Mouse (Mus musculus): ENCODE results near the gene Npsr1. TPM values are rescaled to one million over a fixed set of nuclear protein-coding genes. Genes with fewer than 3 reads are reported as not detected.
A peak's percentile ranks its signal among the peaks of the same experiment; 100 is the strongest.

Npsr1 gene
- polyA plus RNA-seq, 1 experiment from 2014 or later = 0.55 TPM

DNA sequence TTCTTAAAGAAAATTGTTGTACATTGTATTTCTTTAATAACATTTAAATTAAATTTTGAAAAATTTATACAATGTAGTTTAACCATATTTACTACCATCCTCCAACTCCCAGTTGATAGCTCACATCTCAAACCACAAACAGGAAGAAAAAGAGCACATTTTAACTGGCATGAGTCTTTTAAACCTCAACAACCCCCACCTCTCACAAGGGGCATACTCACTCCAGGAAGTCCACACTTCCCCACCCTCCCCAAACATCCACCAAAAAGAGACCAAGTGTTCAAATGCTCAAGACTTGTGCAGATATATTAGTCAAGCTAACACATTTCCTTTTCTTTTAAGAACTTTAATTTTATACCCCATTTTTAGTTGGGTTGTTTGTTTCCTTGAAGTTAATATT is 38.6 kb downstream of the Npsr1 start:
- Histone ChIP-seq H3K4me1 (ENCODE audit: control insufficient read depth, insufficient read depth, low read length) (no peaks in the 10 kb centered on the region), H3K36me3 (ENCODE audit: control insufficient read depth, insufficient read depth, low read length) (no peaks in the 10 kb centered on the region), H3K27me3 (replicated peaks; ENCODE audit: control insufficient read depth, insufficient read depth, low read length) (no peaks in the 10 kb centered on the region), H3K4me3 (ENCODE audit: low read depth, low read length) (no peak overlapping the region), H3K27ac (ENCODE audit: low read depth, low read length) (no peak overlapping the region), H3K9me3 (replicated peaks; ENCODE audit: control insufficient read depth, low read length) (no peaks in the 10 kb centered on the region), H3K4me2 (ENCODE audit: low read length) (no peak overlapping the region), H3K9ac (ENCODE audit: low read length) (no peak overlapping the region)
- DNase-seq (ENCODE audit: low spot score) (no peak), ATAC-seq (no peak)

DNA sequence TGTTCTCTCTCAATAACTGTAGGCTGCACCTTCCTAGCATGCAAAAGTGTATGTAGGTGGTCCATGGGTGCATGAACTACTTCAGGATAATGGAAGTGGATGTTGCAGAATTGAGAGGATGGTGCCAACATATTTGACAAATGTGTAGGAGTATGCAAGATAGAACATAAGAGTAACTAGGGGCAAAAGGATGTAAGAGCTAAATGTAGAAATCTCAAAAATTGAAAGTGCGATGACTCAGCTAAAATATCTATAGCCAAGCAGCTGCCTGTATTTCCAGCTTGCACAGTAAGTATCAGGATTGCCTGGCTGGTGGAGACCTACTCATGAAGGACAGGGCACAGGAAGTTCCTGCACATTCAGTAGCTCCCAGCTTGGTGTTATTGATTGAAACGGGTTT is 46.5 kb downstream of the Npsr1 start:
- no peak overlapping the region for H3K4me3 ChIP-seq (ENCODE audit: low read depth, low read length)
- no peak overlapping the region for H3K4me2 ChIP-seq (ENCODE audit: low read length)
- no peak overlapping the region for H3K27ac ChIP-seq (ENCODE audit: low read depth, low read length)
- no peak overlapping the region for H3K9ac ChIP-seq (ENCODE audit: low read length)
- no peaks in the 10 kb centered on the region for H3K36me3 ChIP-seq (ENCODE audit: control insufficient read depth, insufficient read depth, low read length)
- 95% methylated on average over 2 of the region's 2 CpGs for WGBS
- no peak for ATAC-seq
- no peaks in the 10 kb centered on the region for H3K27me3 ChIP-seq (replicated peaks; ENCODE audit: control insufficient read depth, insufficient read depth, low read length)
- no peak for DNase-seq (ENCODE audit: low spot score)
- no peaks in the 10 kb centered on the region for H3K9me3 ChIP-seq (replicated peaks; ENCODE audit: control insufficient read depth, low read length)
- H3K4me1 ChIP-seq (ENCODE audit: control insufficient read depth, insufficient read depth, low read length) = no peaks in the 10 kb centered on the region

DNA sequence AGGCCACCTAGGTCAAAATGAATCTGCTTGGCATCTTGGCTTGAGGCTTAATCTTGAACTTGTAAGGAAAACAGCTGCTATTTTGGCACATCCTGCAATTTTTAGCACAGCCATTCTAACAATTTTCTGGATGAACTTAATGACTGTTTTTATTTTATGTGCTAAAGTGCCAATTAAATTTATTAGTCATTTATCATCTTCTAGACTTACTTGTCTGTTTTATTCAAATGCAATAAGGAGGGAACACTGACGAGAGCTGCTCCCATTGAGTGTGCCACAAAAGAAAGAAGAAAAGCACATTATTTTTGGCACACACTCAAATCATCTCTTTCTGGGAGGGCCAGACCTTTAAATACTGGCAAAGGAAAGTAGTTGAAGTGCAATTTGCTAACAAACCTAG is 59.4 kb downstream of the Npsr1 start:
- H3K4me1 ChIP-seq (ENCODE audit: control insufficient read depth, insufficient read depth, low read length) = no peaks in the 10 kb centered on the region
- H3K9me3 ChIP-seq (replicated peaks; ENCODE audit: control insufficient read depth, low read length) = no peaks in the 10 kb centered on the region
- H3K4me2 ChIP-seq (ENCODE audit: low read length) = no peak overlapping the region
- H3K4me3 ChIP-seq (ENCODE audit: low read depth, low read length) = no peak overlapping the region
- H3K36me3 ChIP-seq (ENCODE audit: control insufficient read depth, insufficient read depth, low read length) = no peaks in the 10 kb centered on the region
- no peaks in the 10 kb centered on the region for H3K27me3 ChIP-seq (replicated peaks; ENCODE audit: control insufficient read depth, insufficient read depth, low read length)
- no peak overlapping the region for H3K9ac ChIP-seq (ENCODE audit: low read length)
- peak; percentile 66 for DNase-seq (ENCODE audit: low spot score)
- ATAC-seq = peak; percentile 26; the same call in 1 of the 2 replicates
- 27% methylated on average over 1 of the region's 1 CpGs for WGBS
- no peak overlapping the region for H3K27ac ChIP-seq (ENCODE audit: low read depth, low read length)

DNA sequence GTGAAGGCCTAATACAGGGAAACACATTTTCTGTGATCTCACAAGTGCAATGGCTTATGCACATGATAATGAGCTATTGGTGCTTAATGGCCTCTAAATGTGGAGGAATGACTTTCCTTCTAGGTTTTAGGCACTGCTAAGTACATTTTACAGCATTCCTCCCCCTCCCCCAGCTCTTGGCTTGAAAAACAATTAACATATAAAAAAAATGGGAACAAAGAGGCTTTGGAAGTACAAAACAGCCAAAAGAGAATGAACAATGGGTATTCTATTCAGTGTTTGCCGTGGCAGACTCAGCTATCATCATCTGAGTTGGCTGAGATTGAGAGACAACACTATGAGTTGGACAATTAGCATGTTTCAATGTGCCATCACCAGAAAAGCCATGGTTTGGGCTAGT is 62.6 kb downstream of the Npsr1 start:
- ATAC-seq (no peak), DNase-seq (ENCODE audit: low spot score) (no peak)
- Histone ChIP-seq H3K27me3 (replicated peaks; ENCODE audit: control insufficient read depth, insufficient read depth, low read length) (no peaks in the 10 kb centered on the region), H3K9me3 (replicated peaks; ENCODE audit: control insufficient read depth, low read length) (no peaks in the 10 kb centered on the region), H3K36me3 (ENCODE audit: control insufficient read depth, insufficient read depth, low read length) (no peaks in the 10 kb centered on the region), H3K4me1 (ENCODE audit: control insufficient read depth, insufficient read depth, low read length) (no peaks in the 10 kb centered on the region), H3K9ac (ENCODE audit: low read length) (no peak overlapping the region), H3K27ac (ENCODE audit: low read depth, low read length) (no peak overlapping the region), H3K4me2 (ENCODE audit: low read length) (no peak overlapping the region), H3K4me3 (ENCODE audit: low read depth, low read length) (no peak overlapping the region)
- WGBS = 3% methylated on average over 1 of the region's 1 CpGs

DNA sequence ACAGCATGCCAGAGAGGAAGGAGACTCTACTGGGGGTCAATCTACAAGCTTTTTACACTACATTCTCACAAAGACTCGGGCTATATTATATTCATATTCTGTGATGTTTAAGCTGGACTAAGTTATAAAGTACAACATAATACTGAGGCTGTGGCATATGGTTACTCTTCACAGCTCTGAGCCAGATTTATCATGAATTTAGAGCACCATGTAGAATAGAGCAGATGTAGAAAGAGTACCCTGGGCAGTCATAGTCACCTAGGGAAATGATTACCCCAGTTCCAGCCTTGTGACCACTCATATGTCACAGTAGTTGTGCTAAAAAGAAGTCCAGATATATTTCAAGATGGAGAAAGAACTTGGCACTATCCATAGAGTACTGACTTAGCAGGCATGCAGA is 70.7 kb downstream of the Npsr1 start:
- no peak overlapping the region for H3K4me3 ChIP-seq (ENCODE audit: low read depth, low read length)
- 74% methylated on average over 1 of the region's 1 CpGs for WGBS
- no peaks in the 10 kb centered on the region for H3K36me3 ChIP-seq (ENCODE audit: control insufficient read depth, insufficient read depth, low read length)
- no peak overlapping the region for H3K4me2 ChIP-seq (ENCODE audit: low read length)
- H3K9ac ChIP-seq (ENCODE audit: low read length) = no peak overlapping the region
- H3K9me3 ChIP-seq (replicated peaks; ENCODE audit: control insufficient read depth, low read length) = no peaks in the 10 kb centered on the region
- no peak overlapping the region for H3K27ac ChIP-seq (ENCODE audit: low read depth, low read length)
- H3K27me3 ChIP-seq (replicated peaks; ENCODE audit: control insufficient read depth, insufficient read depth, low read length) = no peaks in the 10 kb centered on the region
- no peaks in the 10 kb centered on the region for H3K4me1 ChIP-seq (ENCODE audit: control insufficient read depth, insufficient read depth, low read length)
- ATAC-seq (no peak), DNase-seq (ENCODE audit: low spot score) (no peak)

DNA sequence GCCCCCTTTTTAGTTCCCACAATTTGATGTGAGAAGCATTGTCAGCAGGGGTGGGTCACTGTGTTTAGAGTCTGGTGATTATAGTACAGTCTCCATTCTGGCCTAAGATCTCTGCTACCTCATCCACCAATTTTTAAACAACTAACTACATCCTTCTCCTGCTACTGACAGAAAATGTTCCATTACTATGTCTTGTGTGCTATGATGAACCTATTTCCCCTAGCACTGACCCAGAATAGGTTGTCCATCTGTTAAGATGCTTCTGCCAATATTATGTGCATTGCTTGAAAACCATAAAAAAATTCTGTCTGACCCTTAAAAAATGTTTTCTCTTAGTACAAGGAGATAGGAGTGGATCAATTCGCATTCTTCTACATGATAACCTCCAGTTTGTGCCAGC is 72.9 kb downstream of the Npsr1 start:
- no peak overlapping the region for H3K4me2 ChIP-seq (ENCODE audit: low read length)
- 95% methylated on average over 1 of the region's 1 CpGs for WGBS

DNA sequence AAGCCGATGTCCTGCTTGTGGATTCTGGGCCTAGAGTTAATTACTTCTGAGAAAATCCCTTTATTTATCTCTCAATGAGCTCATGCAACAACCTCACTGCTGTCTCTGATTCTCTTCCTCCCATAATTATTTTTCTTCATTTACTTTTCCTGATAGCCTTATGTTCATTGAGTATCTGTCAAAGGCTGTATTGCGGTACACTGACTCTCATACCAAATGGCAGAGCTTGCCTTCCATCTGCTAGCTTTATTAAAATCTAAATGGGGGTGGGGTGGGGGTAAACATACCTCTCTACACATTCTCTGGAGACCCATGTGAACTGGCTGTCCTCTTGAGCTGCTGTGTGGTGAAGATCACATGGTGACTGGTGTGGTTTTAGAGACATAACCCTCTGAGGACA is 80.9 kb downstream of the Npsr1 start:
- no peaks in the 10 kb centered on the region for H3K4me1 ChIP-seq (ENCODE audit: control insufficient read depth, insufficient read depth, low read length)
- DNase-seq (ENCODE audit: low spot score) = peak; percentile 64
- H3K4me3 ChIP-seq (ENCODE audit: low read depth, low read length) = no peak overlapping the region
- 0 out of 2 replicates have a peak overlapping the region, but pooled peaks have one; percentile 15 for H3K27ac ChIP-seq (ENCODE audit: low read depth, low read length)
- no peaks in the 10 kb centered on the region for H3K27me3 ChIP-seq (replicated peaks; ENCODE audit: control insufficient read depth, insufficient read depth, low read length)
- H3K36me3 ChIP-seq (ENCODE audit: control insufficient read depth, insufficient read depth, low read length) = no peaks in the 10 kb centered on the region
- no peak overlapping the region for H3K4me2 ChIP-seq (ENCODE audit: low read length)
- no peaks in the 10 kb centered on the region for H3K9me3 ChIP-seq (replicated peaks; ENCODE audit: control insufficient read depth, low read length)
- peak; percentile 69 for ATAC-seq
- WGBS = 61% methylated on average over 2 of the region's 2 CpGs
- H3K9ac ChIP-seq (ENCODE audit: low read length) = no peak overlapping the region

More for the DNA sequence above, 72.9 kb downstream of the Npsr1 start:
- ATAC-seq (no peak), DNase-seq (ENCODE audit: low spot score) (no peak)
- Histone ChIP-seq H3K36me3 (ENCODE audit: control insufficient read depth, insufficient read depth, low read length) (no peaks in the 10 kb centered on the region), H3K9me3 (replicated peaks; ENCODE audit: control insufficient read depth, low read length) (no peaks in the 10 kb centered on the region), H3K4me1 (ENCODE audit: control insufficient read depth, insufficient read depth, low read length) (no peaks in the 10 kb centered on the region), H3K27ac (ENCODE audit: low read depth, low read length) (no peak overlapping the region), H3K9ac (ENCODE audit: low read length) (no peak overlapping the region), H3K4me3 (ENCODE audit: low read depth, low read length) (no peak overlapping the region), H3K27me3 (replicated peaks; ENCODE audit: control insufficient read depth, insufficient read depth, low read length) (no peaks in the 10 kb centered on the region)

DNA sequence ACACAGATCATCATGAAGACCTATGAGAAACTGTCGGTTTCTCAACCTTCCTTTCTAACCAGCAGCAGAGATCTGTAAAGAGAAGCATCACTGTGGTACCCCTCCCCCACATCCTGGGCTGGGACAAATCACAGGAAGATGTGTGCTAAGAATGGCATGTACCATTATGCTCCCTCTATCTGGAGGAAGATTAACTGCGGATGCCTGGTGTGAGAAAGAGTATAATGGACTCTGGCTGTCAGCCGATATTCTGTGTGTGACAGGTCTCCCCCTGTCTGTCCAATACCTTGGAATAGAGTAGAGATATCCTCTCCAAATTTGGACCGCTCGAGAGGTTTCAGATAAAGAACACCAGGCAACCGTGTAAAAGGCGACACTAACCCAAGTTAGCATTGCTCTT is 83.1 kb downstream of the Npsr1 start:
- WGBS = 88% methylated on average over 7 of the region's 7 CpGs
- H3K9ac ChIP-seq (ENCODE audit: low read length) = no peak overlapping the region
- no peak overlapping the region for H3K4me2 ChIP-seq (ENCODE audit: low read length)
- H3K27me3 ChIP-seq (replicated peaks; ENCODE audit: control insufficient read depth, insufficient read depth, low read length) = no peaks in the 10 kb centered on the region
- ATAC-seq (no peak), DNase-seq (ENCODE audit: low spot score) (no peak)
- no peaks in the 10 kb centered on the region for H3K4me1 ChIP-seq (ENCODE audit: control insufficient read depth, insufficient read depth, low read length)
- H3K9me3 ChIP-seq (replicated peaks; ENCODE audit: control insufficient read depth, low read length) = no peaks in the 10 kb centered on the region
- no peak overlapping the region for H3K4me3 ChIP-seq (ENCODE audit: low read depth, low read length)
- H3K27ac ChIP-seq (ENCODE audit: low read depth, low read length) = no peak overlapping the region
- no peaks in the 10 kb centered on the region for H3K36me3 ChIP-seq (ENCODE audit: control insufficient read depth, insufficient read depth, low read length)

DNA sequence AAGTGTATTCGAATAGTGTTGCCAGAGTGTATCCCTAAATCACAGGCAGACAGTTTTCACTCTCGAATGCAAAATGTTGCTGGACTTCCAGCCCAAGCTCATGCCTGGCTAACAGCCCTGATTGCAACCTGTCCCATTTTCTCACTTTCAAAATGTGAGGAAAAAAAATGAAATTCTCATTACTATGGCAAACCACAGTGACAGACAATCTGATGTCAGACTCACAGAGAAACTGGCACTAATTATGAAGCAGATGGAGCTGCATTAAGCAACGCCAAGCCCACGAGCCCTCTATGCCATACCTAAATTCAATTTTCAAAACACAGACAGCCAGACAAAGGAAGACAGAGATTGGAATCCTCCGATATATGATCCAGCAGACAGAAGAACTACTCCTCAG is 88.5 kb downstream of the Npsr1 start:
- ATAC-seq (peak; percentile 77; the same call in 1 of the 2 replicates), DNase-seq (ENCODE audit: low spot score) (peak; percentile 91)
- Histone ChIP-seq H3K27me3 (replicated peaks; ENCODE audit: control insufficient read depth, insufficient read depth, low read length) (no peaks in the 10 kb centered on the region), H3K9ac (ENCODE audit: low read length) (no peak overlapping the region), H3K4me3 (ENCODE audit: low read depth, low read length) (no peak overlapping the region), H3K9me3 (replicated peaks; ENCODE audit: control insufficient read depth, low read length) (no peaks in the 10 kb centered on the region), H3K27ac (ENCODE audit: low read depth, low read length) (peak overlapping the region; percentile 53), H3K4me1 (ENCODE audit: control insufficient read depth, insufficient read depth, low read length) (peaks cover 12% of the 10 kb centered on the region), H3K4me2 (ENCODE audit: low read length) (no peak overlapping the region), H3K36me3 (ENCODE audit: control insufficient read depth, insufficient read depth, low read length) (no peaks in the 10 kb centered on the region)
- WGBS = 49% methylated on average over 5 of the region's 5 CpGs
